Comparison of ENCODE assay signal across 12 mouse cellular contexts in the genomic region with DNA sequence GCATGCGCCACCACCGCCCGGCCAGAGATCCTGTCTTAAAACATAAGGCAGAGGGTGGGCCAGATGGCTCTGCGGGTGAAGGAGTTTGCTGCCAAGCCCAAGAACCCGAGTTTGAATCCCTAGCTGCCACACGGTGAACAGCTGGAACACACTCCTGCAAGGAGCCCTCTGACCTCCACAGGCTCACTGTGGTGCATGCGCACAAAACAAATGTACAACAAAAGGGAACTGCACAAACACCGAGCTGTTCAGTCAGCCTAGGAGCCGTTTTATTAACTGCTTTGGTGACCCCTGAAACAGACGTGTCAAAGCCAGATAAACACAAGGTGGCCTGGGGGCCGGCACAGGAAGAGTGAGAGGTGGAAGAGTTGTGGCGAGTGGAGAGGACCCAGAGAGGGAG. TPM values are rescaled to one million over a fixed set of nuclear protein-coding genes. Genes with fewer than 3 reads are reported as not detected.
DNase-seq lines count a peak whose midpoint lies in the region; ATAC-seq and TF ChIP-seq lines count a peak whose summit lies in the region.
"Had no signal": no experiment of that assay in that cellular context is flagged by ENCODE, and none has a peak within 500 bp of the region (broad histone marks: within the 10 kb centered on the region; RNA-seq: fewer than 3 reads in every experiment).

No protein-coding gene starts in this region.

- H3K27me3 ChIP-seq in liver, embryonic 13.5 days, result peaks cover 77% of the 10 kb centered on the region

- no peak for ATAC-seq in liver, embryonic 13.5 days (ENCODE audit: low read depth)
- ATAC-seq: forebrain, postnatal 0 days had no signal

- peak overlapping the region; percentile 27 for H3K4me3 ChIP-seq in bone marrow macrophage, adult 2 months (ENCODE audit: insufficient read depth, low read length)
- no peak overlapping the region for H3K4me3 ChIP-seq in liver, embryonic 13.5 days (replicated peaks)

- peak; percentile 19 for DNase-seq in adrenal gland, adult 2 months
- DNase-seq in adrenal gland, postnatal 10 days, result no peak
- DNase-seq in kidney, adult 9 months, result peak; percentile 39
- DNase-seq in kidney, adult 8-10 months, result no peak
- no peak for DNase-seq in liver, embryonic 13.5 days
- DNase-seq in left cerebral cortex, adult 18-20 months (ENCODE audit: low spot score in 2 of 2), result no peak
- DNase-seq in urinary bladder, adult 18-20 months (ENCODE audit: low spot score in 2 of 2), result no peak
- DNase-seq: forebrain, postnatal 0 days; spleen, adult 18-20 months had no signal

- 30% methylated on average over 12 of the region's 12 CpGs for WGBS in liver, embryonic 13.5 days (ENCODE audit: insufficient replicate concordance)

- peaks cover 6% of the 10 kb centered on the region; the same call in 1 of the 2 replicates for H3K9me3 ChIP-seq in liver, embryonic 13.5 days (replicated peaks)

- no peak for TF ChIP-seq POLR2A in bone marrow macrophage, adult 2 months (IDR thresholded peaks at IDR 0.05; ENCODE audit: borderline replicate concordance, low read depth, low read length)

- H3K36me3 ChIP-seq in liver, embryonic 13.5 days, result peaks cover 3% of the 10 kb centered on the region; the same call in 1 of the 2 replicates

- no peak overlapping the region for H3K9ac ChIP-seq in liver, embryonic 13.5 days
- H3K9ac ChIP-seq: forebrain, postnatal 0 days; hindbrain, embryonic 14.5 days had no signal

- TF ChIP-seq CTCF in bone marrow macrophage, adult 2 months (IDR thresholded peaks at IDR 0.05; ENCODE audit: low read depth, low read length), result 0 out of 2 replicates have a peak, but pooled peaks have one; percentile 21

- H3K4me2 ChIP-seq in liver, embryonic 13.5 days, result 0 out of 2 replicates have a peak overlapping the region, but pooled peaks have one; percentile 30
- H3K4me2 ChIP-seq: midbrain, embryonic 11.5 days had no signal

- peaks cover 4% of the 10 kb centered on the region for H3K4me1 ChIP-seq in bone marrow macrophage, adult 2 months (ENCODE audit: control insufficient read depth, insufficient read depth, low read length)
- H3K4me1 ChIP-seq in liver, embryonic 13.5 days (replicated peaks), result peaks cover 22% of the 10 kb centered on the region

- no peak overlapping the region for H3K27ac ChIP-seq in bone marrow macrophage, adult 2 months (ENCODE audit: insufficient read depth, low read depth, low read length)
- H3K27ac ChIP-seq in liver, embryonic 13.5 days, result no peak overlapping the region
- H3K27ac ChIP-seq: hindbrain, embryonic 14.5 days had no signal

RNA-seq across cellular contexts. Expression of gene Plin5, which starts 2.0 kb away (rescaled TPM):
- 10 to 100 TPM; 59.5 to 71.9 TPM for total RNA-seq in adrenal gland, adult 2 months (2021)
- polyA plus RNA-seq in adrenal gland, adult 2 months (2012; rRNA removed), result 42.9 and 91.7 TPM in 2 replicates
- total RNA-seq in adrenal gland, postnatal 10 days (2021), result 100 to 1,000 TPM; 102 to 111 TPM
- not detected in 2 replicates for polyA plus RNA-seq in bone marrow macrophage, adult 2 months (2012; ENCODE audit: insufficient read depth, insufficient read length, missing spikeins)
- 0.23 and 0.32 TPM in 2 replicates for polyA plus RNA-seq in liver, embryonic 13.5 days (2015; fragmentation: Nextera tagmentation; extraction: Ambion mirVana)
- total RNA-seq in left cerebral cortex, adult 18-20 months (2021), result under 1 TPM; 0.37 to 0.60 TPM

RNA-seq across cellular contexts. Expression of gene Lrg1, which starts 2.4 kb away (rescaled TPM):
- total RNA-seq in adrenal gland, adult 2 months (2021), result 10 to 100 TPM; 23.9 to 45.5 TPM
- 134 and 212 TPM in 2 replicates for polyA plus RNA-seq in adrenal gland, adult 2 months (2012; rRNA removed)
- total RNA-seq in adrenal gland, postnatal 10 days (2021), result 10 to 100 TPM; 41.0 to 55.6 TPM
- not detected in 2 replicates for polyA plus RNA-seq in bone marrow macrophage, adult 2 months (2012; ENCODE audit: insufficient read depth, insufficient read length, missing spikeins)
- polyA plus RNA-seq in liver, embryonic 13.5 days (2015; fragmentation: Nextera tagmentation; extraction: Ambion mirVana), result 0.36 and 0.43 TPM in 2 replicates
- 1 to 10 TPM; 1.8 to 3.6 TPM for total RNA-seq in left cerebral cortex, adult 18-20 months (2021)
- total RNA-seq: forebrain, postnatal 0 days had no signal
- polyA plus RNA-seq: midbrain, embryonic 11.5 days had no signal

RNA-seq across cellular contexts. Expression of gene Plin4, which starts 9.8 kb away (rescaled TPM):
- 100 to 1,000 TPM in 1 of 2 experiments, 10 to 100 TPM in 1; 92.6 to 121 TPM for total RNA-seq in adrenal gland, adult 2 months (2021)
- 100 and 184 TPM in 2 replicates for polyA plus RNA-seq in adrenal gland, adult 2 months (2012; rRNA removed)
- total RNA-seq in adrenal gland, postnatal 10 days (2021), result 10 to 100 TPM; 75.7 to 89.2 TPM
- 0.16 TPM in 1 of 2 replicates, not detected in the other for polyA plus RNA-seq in bone marrow macrophage, adult 2 months (2012; ENCODE audit: insufficient read depth, insufficient read length, missing spikeins)
- not detected in 2 replicates for polyA plus RNA-seq in liver, embryonic 13.5 days (2015; fragmentation: Nextera tagmentation; extraction: Ambion mirVana)
- total RNA-seq in left cerebral cortex, adult 18-20 months (2021), result 1 to 10 TPM; 2.6 to 3.4 TPM

RNA-seq across cellular contexts. Expression of gene Sema6b, which starts 20.7 kb away (rescaled TPM):
- 10 to 100 TPM in 1 of 2 experiments, 1 to 10 TPM in 1; 6.3 to 10.2 TPM for total RNA-seq in adrenal gland, adult 2 months (2021)
- polyA plus RNA-seq in adrenal gland, adult 2 months (2012; rRNA removed), result 32.9 and 36.5 TPM in 2 replicates
- total RNA-seq in adrenal gland, postnatal 10 days (2021), result 10 to 100 TPM; 13.3 to 14.9 TPM
- 7.8 and 8.1 TPM in 2 replicates for polyA plus RNA-seq in bone marrow macrophage, adult 2 months (2012; ENCODE audit: insufficient read depth, insufficient read length, missing spikeins)
- 0.51 and 0.55 TPM in 2 replicates for polyA plus RNA-seq in liver, embryonic 13.5 days (2015; fragmentation: Nextera tagmentation; extraction: Ambion mirVana)
- total RNA-seq in left cerebral cortex, adult 18-20 months (2021), result 100 to 1,000 TPM; 116 to 117 TPM

RNA-seq across cellular contexts. Expression of gene Hdgfl2, which starts 40.0 kb away (rescaled TPM):
- total RNA-seq in adrenal gland, adult 2 months (2021), result 10 to 100 TPM; 52.7 to 63.7 TPM
- 93.5 and 97.9 TPM in 2 replicates for polyA plus RNA-seq in adrenal gland, adult 2 months (2012; rRNA removed)
- 10 to 100 TPM; 45.3 to 54.0 TPM for total RNA-seq in adrenal gland, postnatal 10 days (2021)
- polyA plus RNA-seq in bone marrow macrophage, adult 2 months (2012; ENCODE audit: insufficient read depth, insufficient read length, missing spikeins), result 33.0 and 41.1 TPM in 2 replicates
- polyA plus RNA-seq in liver, embryonic 13.5 days (2015; fragmentation: Nextera tagmentation; extraction: Ambion mirVana), result 59.0 and 64.9 TPM in 2 replicates
- 10 to 100 TPM; 90.6 to 95.8 TPM for total RNA-seq in left cerebral cortex, adult 18-20 months (2021)

Comparison
In these comparisons a context has a peak if more than half of its experiments do, and no peak if none do; other contexts are left out.
1. DNase-seq: peak in adrenal gland, adult 2 months (single experiment) and kidney, adult 9 months (single experiment); none in adrenal gland, postnatal 10 days (single experiment), kidney, adult 8-10 months (0 of 2), liver, embryonic 13.5 days (single experiment), left cerebral cortex, adult 18-20 months (0 of 2) and urinary bladder, adult 18-20 months (0 of 2).
2. RNA of gene Plin5, which starts 2.0 kb away (total RNA-seq): 102 to 111 TPM in adrenal gland, postnatal 10 days and 59.5 to 71.9 TPM in adrenal gland, adult 2 months; 0.37 to 0.60 TPM in left cerebral cortex, adult 18-20 months; every median in the first group is over 10 times any median in the second.
3. RNA of gene Lrg1, which starts 2.4 kb away (total RNA-seq): 41.0 to 55.6 TPM in adrenal gland, postnatal 10 days and 23.9 to 45.5 TPM in adrenal gland, adult 2 months; 1.8 to 3.6 TPM in left cerebral cortex, adult 18-20 months; every median in the first group is over 4 times any median in the second.
4. RNA of gene Plin4, which starts 9.8 kb away (total RNA-seq): 92.6 to 121 TPM in adrenal gland, adult 2 months and 75.7 to 89.2 TPM in adrenal gland, postnatal 10 days; 2.6 to 3.4 TPM in left cerebral cortex, adult 18-20 months; every median in the first group is over 10 times any median in the second.